15 mouse cellular contexts compared by ENCODE assay signal in genomic region chr3:59022251-59022650, GRCm38 (mm10).
"Had no signal": no experiment of that assay in that cellular context is flagged by ENCODE, and none has a peak within 500 bp of the region (broad histone marks: within the 10 kb centered on the region; RNA-seq: fewer than 3 reads in every experiment).

No protein-coding gene starts in this region.

- H3K4me1 ChIP-seq: stomach, embryonic 15.5 days had no signal

- H3K4me3 ChIP-seq: neural tube, embryonic 15.5 days; stomach, embryonic 15.5 days had no signal

- H3K9me3 ChIP-seq: neural tube, embryonic 15.5 days; stomach, embryonic 15.5 days had no signal

- H3K27ac ChIP-seq: neural tube, embryonic 15.5 days; stomach, embryonic 15.5 days; stomach, postnatal 0 days had no signal

- DNase-seq: retina, postnatal 1 day; right cerebral cortex, adult 18-20 months; right cerebral cortex, postnatal 14 days; right cerebral cortex, postnatal 25 days; right cerebral cortex, postnatal 4 days; spleen, adult 18-20 months; thymus, adult 18-20 months; thymus, adult 2 months; thymus, postnatal 14 days; thymus, postnatal 25 days; thymus, postnatal 36 days; thymus, postnatal 4 days had no signal

- H3K4me2 ChIP-seq: neural tube, embryonic 15.5 days; stomach, embryonic 15.5 days had no signal

- H3K27me3 ChIP-seq: neural tube, embryonic 15.5 days; stomach, embryonic 15.5 days had no signal

- H3K9ac ChIP-seq: neural tube, embryonic 15.5 days; stomach, embryonic 15.5 days had no signal

- H3K36me3 ChIP-seq: neural tube, embryonic 15.5 days; stomach, embryonic 15.5 days had no signal
